Mouse (Mus musculus): ENCODE data around the gene Igfbp7. TPM values are rescaled to one million over a fixed set of nuclear protein-coding genes. Genes with fewer than 3 reads are reported as not detected.
"Not testable (repeated sequence)": the region's sequence is repeated elsewhere in the genome, so short reads cannot be mapped to it uniquely, and the experiment has no call there.

Gene Igfbp7
- polyA plus RNA-seq, 1 experiment from 2014 or later = 47.9 TPM

GRCm38 (mm10) chr5:77430471-77430870 lies 22.6 kb upstream of the Igfbp7 start:
- no peak overlapping the region for H3K4me3 ChIP-seq
- no peak overlapping the region for H3K9ac ChIP-seq
- H3K36me3 ChIP-seq (ENCODE audit: poor library complexity, severe bottlenecking) = no peaks in the 10 kb centered on the region
- H3K27ac ChIP-seq = no peak overlapping the region
- H3K4me1 ChIP-seq = no peaks in the 10 kb centered on the region
- no peak overlapping the region for H3K4me2 ChIP-seq
- WGBS = 79% methylated on average over 11 of the region's 11 CpGs
- no peaks in the 10 kb centered on the region for H3K9me3 ChIP-seq (replicated peaks)
- no peak for ATAC-seq
- H3K27me3 ChIP-seq = no peaks in the 10 kb centered on the region

DNA sequence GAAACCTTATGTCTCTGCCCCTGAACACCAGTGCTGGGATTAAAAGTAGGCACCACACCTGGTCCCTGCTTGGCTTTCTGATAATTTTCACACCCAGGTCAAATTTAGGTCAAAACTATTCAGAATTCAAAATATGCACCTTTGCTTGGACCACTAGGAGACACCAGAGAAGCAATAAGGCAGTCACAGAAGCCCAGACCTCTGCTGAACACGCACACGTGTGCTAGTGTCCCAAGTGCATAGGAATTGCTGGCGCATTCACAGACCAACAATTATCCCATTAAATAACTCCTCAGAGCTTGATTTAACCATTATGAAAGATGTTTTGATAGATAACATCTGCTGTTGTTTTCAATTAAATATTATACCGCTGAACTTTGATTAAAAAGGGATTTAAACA lies 22.2 kb upstream of the Igfbp7 start:
- no peak for ATAC-seq
- Histone ChIP-seq H3K27ac (no peak overlapping the region), H3K4me3 (no peak overlapping the region), H3K36me3 (ENCODE audit: poor library complexity, severe bottlenecking) (no peaks in the 10 kb centered on the region), H3K9ac (no peak overlapping the region), H3K27me3 (no peaks in the 10 kb centered on the region), H3K4me1 (no peaks in the 10 kb centered on the region), H3K9me3 (replicated peaks) (no peaks in the 10 kb centered on the region), H3K4me2 (no peak overlapping the region)
- WGBS = 83% methylated on average over 4 of the region's 4 CpGs

- H3K9ac ChIP-seq = no peak overlapping the region
- no peak overlapping the region for H3K4me2 ChIP-seq
- H3K36me3 ChIP-seq (ENCODE audit: poor library complexity, severe bottlenecking) = no peaks in the 10 kb centered on the region
- H3K9me3 ChIP-seq (replicated peaks) = no peaks in the 10 kb centered on the region
- H3K4me3 ChIP-seq = no peak overlapping the region
- no peak for ATAC-seq
- WGBS = 85% methylated on average over 4 of the region's 4 CpGs
- no peak overlapping the region for H3K27ac ChIP-seq
- H3K4me1 ChIP-seq = no peaks in the 10 kb centered on the region
- no peaks in the 10 kb centered on the region for H3K27me3 ChIP-seq
Observed at GRCm38 (mm10) chr5:77428526-77428925, 20.7 kb upstream of the Igfbp7 start.

GRCm38 (mm10) chr5:77427986-77428385 lies 20.1 kb upstream of the Igfbp7 start:
- Histone ChIP-seq H3K9me3 (replicated peaks) (0 out of 2 replicates have a peak, but pooled peaks cover under 1% of the 10 kb centered on the region), H3K9ac (no peak overlapping the region), H3K4me2 (no peak overlapping the region), H3K27me3 (no peaks in the 10 kb centered on the region), H3K27ac (no peak overlapping the region), H3K4me3 (no peak overlapping the region), H3K36me3 (ENCODE audit: poor library complexity, severe bottlenecking) (no peaks in the 10 kb centered on the region), H3K4me1 (no peaks in the 10 kb centered on the region)
- no peak for ATAC-seq
- WGBS = 85% methylated on average over 5 of the region's 5 CpGs

- Histone ChIP-seq H3K27me3 (no peaks in the 10 kb centered on the region), H3K36me3 (ENCODE audit: poor library complexity, severe bottlenecking) (no peaks in the 10 kb centered on the region), H3K4me2 (no peak overlapping the region), H3K9ac (no peak overlapping the region), H3K27ac (no peak overlapping the region), H3K4me3 (no peak overlapping the region), H3K9me3 (replicated peaks) (0 out of 2 replicates have a peak, but pooled peaks cover 4% of the 10 kb centered on the region), H3K4me1 (no peaks in the 10 kb centered on the region)
- no peak for ATAC-seq
- WGBS = 79% methylated on average over 7 of the region's 7 CpGs
Observed at GRCm38 (mm10) chr5:77425721-77426500, 18.1 kb upstream of the Igfbp7 start.

DNA sequence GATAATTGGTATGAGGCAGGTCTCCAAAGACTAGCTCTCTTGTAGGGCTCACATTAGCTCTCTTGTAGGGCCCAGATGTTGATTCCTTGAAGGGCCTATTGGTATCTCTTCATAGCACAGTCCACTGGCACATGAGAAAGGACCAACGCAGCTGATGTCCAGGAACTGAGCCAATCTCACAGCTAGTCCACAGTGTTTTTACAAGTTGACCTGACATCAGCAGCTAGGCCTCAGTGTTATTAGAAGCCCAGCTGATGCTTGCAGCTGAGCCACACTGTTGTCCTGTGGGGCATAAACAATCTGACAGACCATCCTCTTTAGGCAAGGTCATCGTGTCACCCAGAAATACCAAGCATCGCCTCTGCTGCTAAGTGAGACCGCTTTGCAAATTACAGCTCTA lies 11.7 kb upstream of the Igfbp7 start:
- H3K4me1 ChIP-seq; H3K36me3 ChIP-seq (ENCODE audit: poor library complexity, severe bottlenecking); H3K9me3 ChIP-seq (replicated peaks); H3K27ac ChIP-seq; H3K4me3 ChIP-seq; ATAC-seq; H3K27me3 ChIP-seq; H3K9ac ChIP-seq; H3K4me2 ChIP-seq: not testable (repeated sequence)
- WGBS = 84% methylated on average over 4 of the region's 4 CpGs

GRCm38 (mm10) chr5:77416058-77416457 lies 8.2 kb upstream of the Igfbp7 start:
- Histone ChIP-seq H3K4me1 (no peaks in the 10 kb centered on the region), H3K9me3 (replicated peaks) (no peaks in the 10 kb centered on the region), H3K4me2 (no peak overlapping the region), H3K9ac (no peak overlapping the region), H3K36me3 (ENCODE audit: poor library complexity, severe bottlenecking) (no peaks in the 10 kb centered on the region), H3K27me3 (no peaks in the 10 kb centered on the region), H3K27ac (no peak overlapping the region), H3K4me3 (no peak overlapping the region)
- 91% methylated on average over 6 of the region's 6 CpGs for WGBS
- ATAC-seq = no peak

DNA sequence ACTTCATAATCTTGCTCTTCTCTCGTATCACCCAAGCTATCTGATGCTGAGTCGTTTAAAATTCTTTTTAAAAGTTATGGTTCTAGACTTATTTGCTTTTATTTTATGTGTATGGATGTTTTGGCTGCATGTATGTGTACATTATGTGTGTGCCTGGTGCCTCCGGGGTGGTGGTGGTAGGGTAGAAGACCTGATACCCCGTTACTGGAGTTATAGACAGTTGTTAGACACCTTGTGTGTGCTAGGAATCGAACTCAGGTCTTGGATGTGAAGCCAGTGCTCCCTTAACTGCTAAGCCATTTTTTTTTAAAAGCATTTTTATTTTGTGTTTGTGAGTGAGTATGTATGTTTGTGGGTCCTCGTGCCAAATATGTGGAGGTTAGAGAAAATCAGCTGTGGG lies 689 bp upstream of the Igfbp7 start:
- WGBS = 90% methylated on average over 6 of the region's 6 CpGs

DNA sequence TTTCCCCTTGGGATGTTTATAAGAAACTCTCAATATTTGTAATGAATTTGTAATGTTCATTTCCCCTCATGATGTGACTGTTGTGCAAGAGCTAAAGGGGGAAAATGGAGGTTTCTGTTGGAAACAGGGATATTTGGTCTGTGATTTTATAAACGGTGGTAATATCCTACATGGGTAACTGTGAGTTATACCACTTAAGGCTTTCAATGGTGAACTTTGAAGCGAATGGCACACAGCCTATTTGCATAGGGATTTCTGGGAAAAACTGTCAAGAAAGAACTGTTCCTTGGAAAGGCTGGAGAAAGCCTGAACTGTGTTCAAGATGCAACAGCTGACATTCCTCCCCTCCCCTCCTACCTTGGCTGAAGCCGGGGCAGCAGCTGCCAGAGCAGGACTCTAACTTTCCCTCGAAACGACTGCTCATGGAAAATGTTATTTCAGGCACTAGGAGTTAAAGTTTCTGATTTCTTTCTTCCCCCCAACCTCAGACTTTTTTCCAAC lies 1.4 kb downstream of the Igfbp7 start:
- no peak overlapping the region for H3K4me2 ChIP-seq
- H3K4me1 ChIP-seq = peaks cover 10% of the 10 kb centered on the region; the same call in 1 of the 2 replicates
- WGBS = 63% methylated on average over 5 of the region's 5 CpGs
- H3K4me3 ChIP-seq = no peak overlapping the region
- no peak for ATAC-seq
- H3K9ac ChIP-seq = no peak overlapping the region
- H3K27ac ChIP-seq = no peak overlapping the region
- H3K9me3 ChIP-seq (replicated peaks) = no peaks in the 10 kb centered on the region
- no peaks in the 10 kb centered on the region for H3K36me3 ChIP-seq (ENCODE audit: poor library complexity, severe bottlenecking)
- peaks cover 34% of the 10 kb centered on the region for H3K27me3 ChIP-seq

More for the DNA sequence above, 689 bp upstream of the Igfbp7 start:
- H3K9me3 ChIP-seq (replicated peaks) = no peaks in the 10 kb centered on the region
- H3K27me3 ChIP-seq = peaks cover 34% of the 10 kb centered on the region
- H3K4me2 ChIP-seq = no peak overlapping the region
- H3K27ac ChIP-seq = no peak overlapping the region
- H3K36me3 ChIP-seq (ENCODE audit: poor library complexity, severe bottlenecking) = no peaks in the 10 kb centered on the region
- H3K4me3 ChIP-seq = no peak overlapping the region
- ATAC-seq = no peak
- no peak overlapping the region for H3K9ac ChIP-seq
- peaks cover 10% of the 10 kb centered on the region; the same call in 1 of the 2 replicates for H3K4me1 ChIP-seq

GRCm38 (mm10) chr5:77405455-77406057 lies 2.3 kb downstream of the Igfbp7 start:
- WGBS = 76% methylated on average over 5 of the region's 5 CpGs
- Histone ChIP-seq H3K4me2 (no peak overlapping the region), H3K4me1 (peaks cover 10% of the 10 kb centered on the region; the same call in 1 of the 2 replicates), H3K36me3 (ENCODE audit: poor library complexity, severe bottlenecking) (no peaks in the 10 kb centered on the region), H3K9me3 (replicated peaks) (no peaks in the 10 kb centered on the region), H3K27ac (no peak overlapping the region), H3K27me3 (peaks cover 38% of the 10 kb centered on the region), H3K9ac (no peak overlapping the region), H3K4me3 (no peak overlapping the region)
- no peak for ATAC-seq

DNA sequence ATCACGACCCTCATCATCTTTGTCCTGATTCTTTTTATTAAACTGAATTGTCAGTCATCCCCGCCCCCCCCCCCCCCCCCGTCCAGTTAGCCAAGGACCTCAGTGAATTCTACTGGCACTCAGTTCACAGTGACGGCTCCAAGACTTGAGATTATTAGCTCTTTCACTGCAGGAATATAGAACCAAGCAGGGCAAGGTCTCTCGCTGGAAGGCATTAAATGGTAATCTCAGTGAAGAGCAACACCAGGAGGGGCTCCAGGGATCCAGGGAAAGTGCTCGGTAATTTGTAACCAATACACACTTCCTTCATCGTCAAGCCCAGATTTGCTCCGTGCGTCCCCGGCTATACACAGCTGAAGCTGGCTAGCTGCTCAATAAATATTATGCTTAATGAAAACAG lies 2.9 kb downstream of the Igfbp7 start:
- peaks cover 10% of the 10 kb centered on the region; the same call in 1 of the 2 replicates for H3K4me1 ChIP-seq
- H3K4me3 ChIP-seq = no peak overlapping the region
- no peak overlapping the region for H3K9ac ChIP-seq
- ATAC-seq = no peak
- H3K9me3 ChIP-seq (replicated peaks) = no peaks in the 10 kb centered on the region
- H3K27me3 ChIP-seq = peaks cover 39% of the 10 kb centered on the region
- H3K27ac ChIP-seq = no peak overlapping the region
- no peaks in the 10 kb centered on the region for H3K36me3 ChIP-seq (ENCODE audit: poor library complexity, severe bottlenecking)
- 60% methylated on average over 10 of the region's 10 CpGs for WGBS
- H3K4me2 ChIP-seq = no peak overlapping the region

DNA sequence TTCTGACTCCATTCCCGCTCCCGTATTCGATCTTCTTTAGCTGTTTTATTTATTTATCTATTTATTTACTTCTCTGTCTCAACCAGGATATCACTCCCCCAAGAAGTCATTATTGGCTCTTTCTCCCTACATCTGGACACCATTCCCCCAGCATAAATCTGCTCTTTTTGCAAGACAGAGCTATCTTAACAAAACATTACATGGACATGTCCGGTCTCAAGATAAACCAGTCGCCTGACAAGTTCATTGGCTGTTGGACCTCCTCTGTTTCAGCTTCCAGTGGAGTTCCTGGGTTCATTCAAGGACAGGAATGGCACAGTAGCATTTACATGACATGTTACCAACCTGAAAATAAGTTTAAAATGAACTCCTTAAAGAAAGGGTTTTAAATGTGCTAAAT lies 4.9 kb downstream of the Igfbp7 start:
- ATAC-seq = no peak
- Histone ChIP-seq H3K4me3 (no peak overlapping the region), H3K4me1 (peaks cover 13% of the 10 kb centered on the region), H3K27ac (no peak overlapping the region), H3K4me2 (no peak overlapping the region), H3K9me3 (replicated peaks) (no peaks in the 10 kb centered on the region), H3K27me3 (peaks cover 31% of the 10 kb centered on the region), H3K36me3 (ENCODE audit: poor library complexity, severe bottlenecking) (no peaks in the 10 kb centered on the region), H3K9ac (no peak overlapping the region)
- 92% methylated on average over 5 of the region's 5 CpGs for whole genome bisulfite sequencing
